Mouse (Mus musculus): Measurements from ENCODE around the gene Csf2rb.

Gene Csf2rb

DNA sequence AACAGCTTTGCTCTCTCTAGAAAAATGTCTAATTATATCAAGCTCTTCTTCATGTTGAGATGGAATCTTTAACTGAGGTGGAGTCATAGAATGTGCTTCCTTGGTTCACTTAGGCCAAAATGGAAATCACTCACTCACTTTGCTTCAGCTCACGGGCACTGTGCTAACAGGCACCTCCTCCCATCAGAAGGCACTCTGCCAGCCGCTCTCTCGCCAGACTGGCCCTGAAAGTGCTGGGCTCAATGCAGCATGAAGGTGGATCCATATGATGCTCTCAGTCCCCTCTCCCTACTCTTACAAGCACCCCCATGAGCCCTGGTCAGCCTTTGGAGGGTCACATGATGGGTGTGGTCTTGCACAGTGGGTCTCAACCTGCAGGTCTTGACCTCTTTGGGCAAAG is 48.7 kb downstream of the Csf2rb start:
- DNase-seq (ENCODE audit: extremely low spot score, low read depth, low spot score), result no peak

DNA sequence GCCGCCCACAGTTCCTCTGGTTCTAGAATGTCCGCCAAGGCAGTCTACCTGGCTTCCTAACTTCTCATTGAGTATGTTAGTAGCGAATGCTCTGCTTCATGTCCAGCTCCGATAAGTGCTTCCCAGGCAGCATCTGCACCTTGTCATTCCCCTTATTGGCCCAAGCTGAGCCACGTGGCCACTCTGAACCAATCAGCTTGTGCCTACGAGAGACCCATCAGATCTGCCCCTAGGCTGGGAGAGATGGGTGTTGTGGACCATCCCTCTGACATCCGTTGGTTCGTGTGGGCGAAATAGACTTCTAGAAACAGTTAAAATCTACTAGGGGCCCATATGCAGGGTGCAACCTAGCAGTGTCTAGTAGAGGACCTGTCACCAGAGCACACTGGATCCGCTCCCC is 52.3 kb downstream of the Csf2rb start:
- no peak for DNase-seq (ENCODE audit: extremely low spot score, low read depth, low spot score)

DNA sequence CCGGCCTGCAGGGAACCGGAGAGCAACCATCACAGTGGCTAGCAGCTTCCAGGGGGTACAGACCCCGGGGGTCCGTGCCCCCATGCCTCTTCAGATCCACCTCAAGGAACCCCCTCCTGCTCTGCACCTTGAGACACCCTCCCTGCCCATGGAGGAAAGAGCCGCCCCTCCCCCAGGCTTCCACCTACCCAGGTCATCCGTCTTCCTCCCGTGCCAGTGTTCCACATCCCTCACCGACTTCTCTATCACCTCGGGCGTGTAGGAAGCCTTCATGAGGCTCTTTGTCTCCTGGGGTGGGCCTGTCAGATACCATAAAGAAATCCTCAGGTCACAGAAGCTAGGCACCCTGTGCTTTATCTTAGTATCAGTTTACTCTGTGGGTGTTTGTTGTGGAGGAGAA is 53.0 kb downstream of the Csf2rb start:
- DNase-seq (ENCODE audit: extremely low spot score, low read depth, low spot score), result no peak

DNA sequence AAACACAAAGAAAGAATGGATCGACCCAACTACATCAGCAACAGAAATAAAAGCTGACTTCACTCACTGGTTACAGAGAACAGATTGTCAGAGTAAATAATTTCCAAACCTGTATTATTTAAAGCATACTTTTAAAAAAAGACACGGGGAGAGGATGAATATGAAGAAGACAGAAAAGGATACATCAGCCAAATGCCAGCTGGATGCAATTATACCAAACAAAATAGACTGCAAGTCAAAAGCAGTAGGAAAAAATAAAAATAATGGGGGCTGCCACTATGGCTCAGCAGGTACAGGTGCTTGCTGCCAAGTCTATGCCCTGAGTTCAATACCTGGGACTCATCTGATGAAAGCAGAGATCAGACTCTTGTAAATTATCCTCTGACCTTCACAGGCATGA is 54.7 kb downstream of the Csf2rb start:
- no peak for DNase-seq (ENCODE audit: extremely low spot score, low read depth, low spot score)

DNA sequence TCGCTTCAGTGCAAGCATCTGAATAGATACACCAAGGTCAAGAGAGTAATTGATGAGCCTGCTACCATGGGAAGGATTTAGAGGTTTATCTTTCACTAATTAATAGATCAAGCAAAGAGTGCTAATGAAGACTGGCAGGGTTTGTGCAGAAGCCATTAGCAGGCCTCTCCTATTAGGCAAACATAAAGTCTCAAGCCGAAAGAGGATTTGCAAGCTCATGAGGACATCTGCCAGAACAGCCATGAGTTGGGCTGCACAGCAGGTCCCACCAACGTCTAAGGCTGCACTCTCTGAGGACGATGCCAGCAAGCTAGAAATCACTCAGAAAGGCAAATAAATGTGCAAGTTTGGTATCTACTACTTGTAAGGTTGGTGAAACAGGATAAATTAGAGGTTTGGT is 55.2 kb downstream of the Csf2rb start:
- DNase-seq (ENCODE audit: extremely low spot score, low read depth, low spot score), result no peak

DNA sequence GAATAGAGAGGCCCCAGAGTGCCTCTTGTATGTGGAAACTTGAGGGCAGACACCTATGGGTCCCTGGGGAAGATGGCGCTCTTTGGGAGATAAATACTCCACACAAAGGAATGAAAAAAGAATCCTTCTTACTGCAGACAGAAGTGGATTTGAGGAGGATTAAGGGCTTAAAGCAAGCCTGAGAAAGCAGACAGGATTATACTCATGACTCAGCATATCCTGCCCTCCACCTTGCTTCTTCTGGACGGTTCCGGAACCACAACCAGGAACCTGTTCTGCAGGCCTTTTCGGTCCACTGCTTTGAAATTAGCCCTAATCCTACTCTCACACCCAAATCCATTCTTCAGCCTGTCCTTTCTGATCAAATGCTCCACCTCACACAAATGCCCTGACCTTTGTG is 56.6 kb downstream of the Csf2rb start:
- no peak for DNase-seq (ENCODE audit: extremely low spot score, low read depth, low spot score)

DNA sequence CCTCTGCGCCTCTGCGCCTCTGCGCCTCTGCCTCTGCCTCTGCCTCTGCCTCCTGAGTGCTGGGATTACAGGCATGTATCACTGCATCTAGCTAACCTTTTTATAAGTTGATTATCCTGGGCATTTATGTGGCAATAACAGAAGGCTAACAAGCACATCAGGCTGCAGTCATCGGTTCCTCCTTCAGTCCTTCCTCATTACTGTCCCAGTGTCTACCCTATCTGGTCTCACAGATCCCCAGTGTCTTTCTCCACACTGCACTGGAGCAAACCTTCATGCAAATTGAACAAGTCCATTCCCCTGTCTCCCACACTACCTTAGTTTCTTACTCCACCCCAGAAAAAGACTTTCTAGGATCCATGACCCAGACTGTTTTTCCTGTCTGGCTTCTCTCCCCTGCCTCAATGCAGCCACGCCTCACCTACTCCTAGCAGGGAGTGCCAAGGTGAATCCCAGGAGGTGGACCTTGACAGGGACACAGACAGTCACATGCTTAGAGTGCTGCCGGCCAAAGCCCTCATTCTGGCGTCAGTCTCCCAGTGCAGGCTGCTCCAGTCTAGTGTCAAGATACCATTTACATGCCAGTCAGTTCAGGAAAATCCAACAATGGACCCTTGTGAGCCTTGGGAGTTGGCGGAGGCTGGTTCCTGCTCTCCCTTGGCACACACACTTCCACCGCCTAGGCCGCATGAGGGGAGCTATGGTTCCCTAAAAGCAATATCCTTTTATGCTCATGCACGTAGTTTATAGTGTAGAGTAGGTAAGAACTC is 58.1 kb downstream of the Csf2rb start:
- no peak for DNase-seq (ENCODE audit: extremely low spot score, low read depth, low spot score)

DNA sequence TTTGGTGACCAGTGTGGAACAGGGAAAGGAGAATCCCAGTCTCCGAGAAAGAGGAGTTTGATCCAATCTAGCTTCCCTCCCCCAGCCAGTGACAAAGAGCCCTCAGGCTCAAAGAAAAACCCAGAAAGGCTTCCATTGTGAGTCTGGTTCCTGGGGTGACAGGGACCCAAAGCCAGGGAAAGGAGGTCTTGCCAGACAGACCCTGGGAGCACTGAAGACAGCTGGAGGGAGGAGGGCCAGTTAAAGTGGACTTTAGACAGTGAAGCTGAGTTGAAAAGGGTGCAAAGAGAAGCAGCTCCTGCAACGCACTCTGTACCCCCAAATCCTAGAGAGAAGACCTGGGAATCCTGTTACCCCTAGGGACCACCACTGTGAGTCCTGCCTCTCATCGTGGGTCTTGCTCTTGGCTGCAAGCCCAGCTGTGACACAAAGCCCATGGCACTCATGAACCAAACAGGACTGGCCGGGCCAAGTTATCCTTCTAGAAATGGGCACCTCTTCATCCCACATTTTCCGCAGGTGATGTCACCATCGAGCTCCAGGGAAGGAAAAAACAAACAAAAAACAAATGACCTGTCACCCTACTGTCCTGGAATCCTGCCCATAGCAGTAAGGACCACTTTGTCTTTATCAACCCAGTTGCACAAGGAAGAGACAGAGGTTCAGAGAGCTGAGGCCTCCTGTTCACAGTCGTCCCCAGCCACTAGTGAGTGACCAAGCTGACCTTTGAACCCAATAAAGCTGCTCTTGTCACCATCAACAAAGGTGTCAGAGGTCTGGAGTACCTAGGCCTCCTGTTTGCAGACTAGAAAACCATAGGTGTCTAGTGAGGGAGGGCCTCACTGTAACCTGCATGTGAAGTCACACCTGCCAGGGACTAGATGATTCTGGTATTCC is 58.9 kb downstream of the Csf2rb start:
- no peak for DNase-seq (ENCODE audit: extremely low spot score, low read depth, low spot score)

DNA sequence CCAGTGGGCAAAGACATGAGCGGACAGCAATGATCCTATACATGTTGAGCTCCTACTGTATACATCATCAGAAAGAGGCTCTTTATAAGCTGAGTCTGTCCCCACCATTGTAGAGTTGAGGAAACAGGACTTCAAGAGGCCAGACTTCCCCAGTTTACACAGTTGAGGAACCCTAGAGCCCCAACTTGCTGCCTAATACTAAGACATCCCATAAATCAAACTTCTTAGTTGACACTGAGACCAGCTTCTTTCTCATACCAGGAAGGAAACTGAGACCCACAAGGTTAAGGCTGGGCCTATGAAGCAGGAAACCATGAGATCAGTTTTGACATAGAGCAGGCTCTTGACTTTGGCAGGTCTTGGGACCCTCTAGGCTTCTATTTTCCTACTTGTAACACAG is 60.0 kb downstream of the Csf2rb start:
- no peak for DNase-seq (ENCODE audit: extremely low spot score, low read depth, low spot score)

DNA sequence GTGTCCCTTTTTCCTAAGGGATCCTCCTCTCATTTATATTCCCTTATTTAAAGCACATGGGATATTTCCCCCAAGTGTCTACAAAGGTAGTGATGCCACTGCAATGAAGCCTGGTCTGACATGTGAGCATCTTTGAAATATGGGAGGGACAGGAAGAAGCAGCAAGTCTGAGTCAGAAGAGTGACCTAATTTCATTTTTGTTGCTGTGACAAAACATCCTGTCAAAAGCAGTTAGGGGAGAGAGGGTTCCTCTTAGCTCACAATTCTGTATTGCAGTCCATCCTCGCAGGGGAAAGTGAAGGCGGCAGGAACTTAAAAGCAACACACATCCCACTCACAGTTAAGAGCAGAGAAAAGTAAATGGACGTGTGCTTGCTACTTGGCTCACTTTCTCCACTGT is 65.3 kb downstream of the Csf2rb start:
- DNase-seq (ENCODE audit: extremely low spot score, low read depth, low spot score), result no peak

DNA sequence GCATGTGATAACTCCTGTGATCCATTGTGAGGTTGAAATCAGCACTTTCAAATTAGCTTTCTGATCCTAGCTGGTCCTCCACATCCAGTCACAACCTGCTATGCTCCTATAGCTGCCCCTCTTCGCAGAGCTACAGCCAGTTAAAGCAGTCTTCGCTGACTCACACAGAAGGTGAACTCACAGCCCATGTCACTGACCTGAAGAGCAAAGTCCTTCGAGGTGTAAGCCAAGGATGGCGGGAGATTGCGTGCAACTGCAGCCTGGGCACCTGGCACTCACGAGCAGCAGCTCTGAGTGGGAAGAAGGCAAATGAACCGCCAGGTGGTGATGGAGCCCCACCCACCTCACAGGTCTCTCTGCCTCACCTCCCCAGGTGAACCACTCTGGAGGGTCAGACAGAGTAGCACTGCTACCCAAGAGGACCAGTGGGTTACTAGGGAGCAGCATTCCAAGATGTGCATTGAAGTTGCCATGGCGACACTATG is 70.0 kb downstream of the Csf2rb start, which contains the start of gene Tex33:
Tex33 (minus strand) TSS at position 435 of the 485 bp plus-strand sequence.
- no peak for DNase-seq (ENCODE audit: extremely low spot score, low read depth, low spot score)

DNA sequence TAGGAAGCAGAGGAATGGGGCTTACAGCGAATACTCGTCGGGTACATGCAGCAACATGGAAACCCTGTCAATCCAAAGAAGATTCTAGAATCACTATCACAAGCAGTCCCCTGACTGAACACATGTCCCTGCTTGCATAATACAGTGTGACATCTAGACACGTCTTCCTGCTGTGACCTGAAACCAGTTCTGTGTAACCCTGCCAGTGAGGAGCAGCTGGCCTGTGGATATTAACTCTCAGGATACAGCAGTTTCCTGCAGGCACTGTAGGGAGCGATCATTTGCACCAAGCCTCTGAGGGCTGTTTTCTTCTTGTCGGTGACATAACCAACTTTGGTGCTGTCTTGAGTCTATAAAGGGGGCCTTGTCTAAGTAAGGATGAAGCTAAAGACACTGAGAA is 75.8 kb downstream of the Csf2rb start:
- no peak for DNase-seq (ENCODE audit: extremely low spot score, low read depth, low spot score)

DNA sequence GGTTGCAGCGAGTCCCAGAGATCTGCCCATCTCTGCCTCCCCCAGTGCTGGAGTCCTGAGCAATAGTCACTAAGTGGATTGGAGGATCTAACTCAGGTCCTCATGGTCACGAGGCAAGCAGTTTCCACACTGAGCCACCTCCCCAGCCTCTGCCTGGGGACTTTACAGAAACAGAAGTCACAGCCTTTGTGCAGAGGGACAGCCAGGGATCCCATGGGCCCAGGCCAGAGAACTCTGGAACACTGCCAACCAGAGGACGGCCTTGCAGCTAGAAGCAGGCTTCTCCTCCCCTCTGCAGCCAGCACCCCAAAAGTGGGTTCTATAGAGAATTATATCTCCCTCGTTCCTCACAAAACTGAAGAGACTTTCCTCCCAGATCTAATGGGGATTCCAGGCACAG is 76.4 kb downstream of the Csf2rb start:
- no peak for DNase-seq (ENCODE audit: extremely low spot score, low read depth, low spot score)

DNA sequence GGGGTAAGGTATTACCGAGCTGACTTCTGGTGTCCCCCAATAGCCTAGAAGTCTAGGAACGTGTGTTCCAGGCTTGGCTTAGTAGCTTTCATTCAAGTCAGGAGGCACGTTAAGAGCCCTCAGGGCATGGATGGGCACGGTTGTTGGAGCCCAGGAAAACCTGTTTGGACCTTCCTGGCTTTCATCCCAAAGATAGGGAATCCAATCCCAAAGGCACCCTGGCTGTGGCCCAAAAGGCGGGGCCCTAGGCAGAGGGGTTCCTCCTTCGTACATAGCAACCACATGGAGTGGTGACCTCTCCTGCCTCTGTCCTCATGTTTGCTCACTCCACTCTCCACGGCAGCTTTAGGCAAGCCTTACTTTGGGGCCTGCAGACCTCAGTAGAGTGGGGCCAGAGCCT is 76.9 kb downstream of the Csf2rb start:
- DNase-seq (ENCODE audit: extremely low spot score, low read depth, low spot score), result no peak

DNA sequence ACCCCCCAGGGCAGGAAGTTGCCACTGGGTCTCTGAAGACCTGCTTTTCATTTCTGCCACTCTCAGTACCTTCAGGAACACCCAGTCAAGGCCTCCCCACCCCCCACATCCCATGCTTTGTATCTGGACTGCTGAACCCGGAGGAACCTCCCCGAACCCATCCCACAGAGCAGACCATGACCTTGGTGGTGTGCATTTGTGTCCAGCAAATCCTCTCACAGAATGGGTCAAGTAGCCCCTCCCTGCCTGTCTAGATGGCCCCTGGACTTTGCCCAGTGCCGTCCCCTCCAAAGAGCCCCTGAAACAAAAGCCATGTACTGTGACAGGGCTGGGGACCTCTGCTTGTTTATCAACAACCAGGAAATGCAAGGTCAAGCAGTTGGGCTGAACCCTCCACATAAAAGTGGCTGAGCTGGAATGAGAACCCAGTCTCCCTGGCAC is 77.8 kb downstream of the Csf2rb start:
- no peak for DNase-seq (ENCODE audit: extremely low spot score, low read depth, low spot score)

Data from hindlimb bud, embryonic 11.5 days (tissue).